Mouse (Mus musculus) midbrain, embryonic 16.5 days (tissue): ENCODE results near the gene Zic5. TPM values are rescaled to one million over a fixed set of nuclear protein-coding genes. Genes with fewer than 3 reads are reported as not detected.

Experiments used
- ATAC-seq: fragments of 200-750 bp; cut with Nextera tagmentation; 2 replicates; pipeline ENCODE4 v1.8.0; 2017; ENCODE audit warnings: moderate TSS enrichment
- H3K27ac ChIP-seq: fragments of 300-500 bp; sonication (generic); 2 replicates; pipeline ENCODE4 v1.5.1; 2014; ENCODE audit warnings: mild to moderate bottlenecking, low read length, mixed read lengths
- H3K27me3 ChIP-seq: fragments of 300-500 bp; sonication (generic); 2 replicates; pipeline ENCODE4 v1.6.1; 2014; ENCODE audit warnings: low read depth, low read length, mixed read lengths; ENCODE audit not compliant: control insufficient read depth, insufficient read depth
- H3K36me3 ChIP-seq: fragments of 300-500 bp; sonication (generic); 2 replicates; pipeline ENCODE4 v1.6.1; 2014; ENCODE audit warnings: mild to moderate bottlenecking, low read length, moderate library complexity, mixed read lengths; ENCODE audit not compliant: control insufficient read depth, insufficient read depth
- H3K4me1 ChIP-seq: fragments of 300-500 bp; sonication (generic); 2 replicates; pipeline ENCODE4 v1.6.1; 2014; ENCODE audit warnings: mild to moderate bottlenecking, low read length, mixed read lengths; ENCODE audit not compliant: control insufficient read depth, insufficient read depth
- H3K4me2 ChIP-seq: fragments of 300-500 bp; sonication (generic); 2 replicates; pipeline ENCODE4 v1.6.1; 2014; ENCODE audit warnings: mild to moderate bottlenecking, low read length, mixed read lengths
- H3K4me3 ChIP-seq: fragments of 300-500 bp; sonication (generic); 2 replicates; pipeline ENCODE4 v1.5.1; 2014; ENCODE audit warnings: low read depth, mild to moderate bottlenecking, low read length, moderate library complexity, mixed read lengths
- H3K9ac ChIP-seq: fragments of 300-500 bp; sonication (generic); 2 replicates; pipeline ENCODE4 v1.6.1; 2014; ENCODE audit warnings: low read depth, low read length, mixed read lengths
- H3K9me3 ChIP-seq: fragments of 300-500 bp; sonication (generic); replicated peaks from 2 replicates; pipeline ENCODE4 v1.6.1; 2014; ENCODE audit warnings: mild to moderate bottlenecking, low read length, mixed read lengths; ENCODE audit not compliant: control insufficient read depth, poor library complexity, severe bottlenecking
- WGBS: fragments of 180-500 bp; shearing (Covaris S2); extraction: QIAGEN DNeasy Blood & Tissue Kit; methylation state at CpG from one replicate; pipeline ENCODE4 v1.1.7; 2014; 5-methylcytosine and 5-hydroxymethylcytosine counted together
- polyA plus RNA-seq: library from polyadenylated mRNA; unstranded; fragments of >200 nt; fragmentation: Nextera tagmentation; extraction: Ambion mirVana; gene quantifications from 2 replicates; pipeline ENCODE4 v1.2.1, GENCODE M21; 2015

The Zic5 gene
- polyA plus RNA-seq, 1 experiment from 2014 or later, result 9.5 TPM

- Histone ChIP-seq H3K27me3 (no peaks in the 10 kb centered on the region), H3K9me3 (no peaks in the 10 kb centered on the region), H3K4me1 (no peaks in the 10 kb centered on the region), H3K27ac (no peak overlapping the region), H3K36me3 (no peaks in the 10 kb centered on the region), H3K4me2 (no peak overlapping the region), H3K9ac (no peak overlapping the region), H3K4me3 (no peak overlapping the region)
- WGBS, result 33% methylated on average over 8 of the region's 8 CpGs
- peak; percentile 62; the same call in 1 of the 2 replicates for ATAC-seq
These were observed 38.3 kb downstream of the Zic5 start for GRCm38 (mm10) chr14:122427204-122427560.

- Histone ChIP-seq H3K27me3 (no peaks in the 10 kb centered on the region), H3K4me2 (no peak overlapping the region), H3K9ac (no peak overlapping the region), H3K9me3 (no peaks in the 10 kb centered on the region), H3K4me3 (no peak overlapping the region), H3K36me3 (no peaks in the 10 kb centered on the region), H3K27ac (no peak overlapping the region), H3K4me1 (no peaks in the 10 kb centered on the region)
- ATAC-seq, result peak; percentile 21; the same call in 1 of the 2 replicates
- WGBS, result 49% methylated on average over 10 of the region's 10 CpGs
These were observed 38.8 kb downstream of the Zic5 start for GRCm38 (mm10) chr14:122426529-122427203.

DNA sequence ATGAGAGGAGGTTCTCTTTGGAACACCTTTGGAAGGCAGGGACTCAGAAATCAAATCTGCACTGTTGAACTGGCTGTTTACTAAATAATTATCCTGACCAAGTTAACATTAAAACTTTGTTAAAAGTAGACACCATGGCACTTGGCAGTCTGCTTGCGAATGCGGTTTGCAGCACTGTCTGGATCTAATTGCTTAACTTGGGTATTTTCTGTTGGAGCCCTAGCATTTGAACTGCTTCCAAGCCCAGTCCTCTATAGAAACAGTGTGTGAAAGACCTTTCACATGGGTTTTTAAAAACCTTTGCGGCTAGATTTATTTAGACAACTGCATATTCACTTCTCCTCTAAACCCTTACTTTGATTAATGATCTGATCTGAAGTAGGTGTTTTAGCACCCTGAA is 41.0 kb downstream of the Zic5 start:
- H3K9ac ChIP-seq, result no peak overlapping the region
- 72% methylated on average over 3 of the region's 3 CpGs for WGBS

GRCm38 (mm10) chr14:122416166-122416771 is 49.2 kb downstream of the Zic5 start:
- H3K4me2 ChIP-seq, result no peak overlapping the region
- no peak overlapping the region for H3K27ac ChIP-seq
- ATAC-seq, result no peak
- no peak overlapping the region for H3K9ac ChIP-seq
- no peaks in the 10 kb centered on the region for H3K4me1 ChIP-seq
- H3K4me3 ChIP-seq, result no peak overlapping the region
- H3K9me3 ChIP-seq, result no peaks in the 10 kb centered on the region
- peaks cover 9% of the 10 kb centered on the region for H3K27me3 ChIP-seq
- WGBS, result 10% methylated on average over 4 of the region's 4 CpGs
- H3K36me3 ChIP-seq, result no peaks in the 10 kb centered on the region

More for the DNA sequence above, 41.0 kb downstream of the Zic5 start:
- no peak overlapping the region for H3K27ac ChIP-seq
- no peak for ATAC-seq
- no peak overlapping the region for H3K4me3 ChIP-seq
- no peaks in the 10 kb centered on the region for H3K36me3 ChIP-seq
- H3K27me3 ChIP-seq, result no peaks in the 10 kb centered on the region
- no peak overlapping the region for H3K4me2 ChIP-seq
- no peaks in the 10 kb centered on the region for H3K9me3 ChIP-seq
- no peaks in the 10 kb centered on the region for H3K4me1 ChIP-seq

- 90% methylated on average over 2 of the region's 2 CpGs for WGBS
- H3K4me3 ChIP-seq, result no peak overlapping the region
- no peak overlapping the region for H3K9ac ChIP-seq
- ATAC-seq, result no peak
- no peaks in the 10 kb centered on the region for H3K4me1 ChIP-seq
- H3K27ac ChIP-seq, result no peak overlapping the region
- peaks cover 16% of the 10 kb centered on the region for H3K27me3 ChIP-seq
- no peaks in the 10 kb centered on the region for H3K9me3 ChIP-seq
- H3K36me3 ChIP-seq, result no peaks in the 10 kb centered on the region
- no peak overlapping the region for H3K4me2 ChIP-seq
These were observed 50.7 kb downstream of the Zic5 start for GRCm38 (mm10) chr14:122414786-122415185.

- 90% methylated on average over 2 of the region's 2 CpGs for WGBS
These were observed 51.9 kb downstream of the Zic5 start for GRCm38 (mm10) chr14:122413542-122413928.

DNA sequence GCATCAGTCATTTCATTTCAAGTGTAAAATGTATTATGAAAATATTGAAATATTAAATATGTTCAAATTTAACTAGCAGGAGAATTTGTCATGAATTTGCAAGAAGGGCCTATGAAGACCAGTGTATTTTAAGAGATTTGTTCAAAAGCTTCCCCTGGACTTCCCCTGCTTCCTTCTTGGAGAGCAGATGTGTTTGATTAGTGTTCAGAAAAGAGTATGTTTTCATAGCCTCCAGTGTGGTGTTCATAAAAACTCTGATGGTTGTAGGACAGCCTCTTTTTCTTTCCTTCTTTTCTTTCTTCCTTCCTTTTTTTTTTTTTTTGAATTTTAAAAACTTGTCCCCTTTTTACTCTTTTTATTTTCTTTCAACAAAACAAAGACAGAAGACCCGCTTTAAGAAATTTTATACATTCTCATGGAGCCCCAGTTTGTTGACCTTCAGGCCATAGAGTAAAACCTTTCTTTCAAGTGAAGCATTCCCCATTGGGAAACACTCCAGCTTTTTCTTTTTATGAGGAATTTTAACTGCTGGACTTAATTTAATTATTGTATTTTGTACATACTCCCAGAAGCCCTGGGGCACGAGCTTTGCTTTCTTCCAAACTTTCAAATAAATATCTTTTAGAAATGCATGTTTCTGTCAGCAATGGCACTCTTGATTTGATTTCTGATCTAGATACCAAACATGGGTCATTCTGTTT is 52.5 kb downstream of the Zic5 start:
- Histone ChIP-seq H3K36me3 (no peaks in the 10 kb centered on the region), H3K4me1 (no peaks in the 10 kb centered on the region), H3K9ac (no peak overlapping the region), H3K4me3 (no peak overlapping the region), H3K9me3 (no peaks in the 10 kb centered on the region), H3K4me2 (no peak overlapping the region), H3K27me3 (peaks cover 27% of the 10 kb centered on the region), H3K27ac (no peak overlapping the region)
- 60% methylated on average over 2 of the region's 2 CpGs for WGBS
- no peak for ATAC-seq

More at GRCm38 (mm10) chr14:122413542-122413928, 51.9 kb downstream of the Zic5 start:
- H3K27me3 ChIP-seq, result peaks cover 22% of the 10 kb centered on the region
- no peak overlapping the region for H3K4me3 ChIP-seq
- no peak for ATAC-seq
- no peaks in the 10 kb centered on the region for H3K9me3 ChIP-seq
- no peak overlapping the region for H3K9ac ChIP-seq
- no peak overlapping the region for H3K4me2 ChIP-seq
- H3K27ac ChIP-seq, result no peak overlapping the region
- no peaks in the 10 kb centered on the region for H3K4me1 ChIP-seq
- no peaks in the 10 kb centered on the region for H3K36me3 ChIP-seq
